Comparison of ENCODE assay signal across 19 mouse cellular contexts in the genomic region with DNA sequence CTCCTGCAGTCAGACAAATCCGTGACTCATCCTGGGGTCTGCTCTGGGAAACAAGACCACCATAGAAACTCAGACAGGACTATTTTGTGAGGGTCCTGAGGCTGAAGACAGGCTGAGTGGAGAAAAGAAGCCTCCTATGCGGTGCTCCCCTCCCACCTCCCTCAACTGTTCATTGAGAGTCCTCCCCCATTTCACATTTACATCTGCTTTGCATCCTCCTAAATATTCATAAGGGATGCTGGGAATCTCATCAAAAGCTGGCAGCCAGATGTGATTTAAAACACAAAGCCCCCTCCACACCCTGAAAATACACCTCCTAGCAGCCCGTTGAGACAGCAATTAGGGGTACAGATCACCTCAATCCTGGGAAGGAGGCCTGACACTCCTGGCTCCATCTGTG. TPM values are rescaled to one million over a fixed set of nuclear protein-coding genes. Genes with fewer than 3 reads are reported as not detected.
DNase-seq lines count a peak whose midpoint lies in the region; ATAC-seq and TF ChIP-seq lines count a peak whose summit lies in the region.
"Had no signal": no experiment of that assay in that cellular context is flagged by ENCODE, and none has a peak within 500 bp of the region (broad histone marks: within the 10 kb centered on the region; RNA-seq: fewer than 3 reads in every experiment).

No protein-coding gene starts in this region.

- whole genome bisulfite sequencing in forebrain, embryonic 14.5 days = 29% methylated on average over 3 of the region's 3 CpGs
- 20% methylated on average over 3 of the region's 3 CpGs for WGBS in hindbrain, embryonic 15.5 days
- 45% methylated on average over 3 of the region's 3 CpGs for WGBS in midbrain, postnatal 0 days

- no peak overlapping the region for H3K9ac ChIP-seq in forebrain, embryonic 14.5 days (ENCODE audit: low read length)
- H3K9ac ChIP-seq in hindbrain, embryonic 15.5 days = no peak overlapping the region
- H3K9ac ChIP-seq in midbrain, postnatal 0 days (replicated peaks; ENCODE audit: low read length, poor library complexity, severe bottlenecking) = no peak overlapping the region
- H3K9ac ChIP-seq: liver, embryonic 12.5 days; lung, embryonic 15.5 days had no signal

- peaks cover 14% of the 10 kb centered on the region for H3K4me1 ChIP-seq in forebrain, embryonic 14.5 days (ENCODE audit: control insufficient read depth, insufficient read depth, low read length)
- peaks cover 21% of the 10 kb centered on the region for H3K4me1 ChIP-seq in hindbrain, embryonic 15.5 days (replicated peaks)
- H3K4me1 ChIP-seq in midbrain, postnatal 0 days (ENCODE audit: insufficient read depth, low read length) = no peaks in the 10 kb centered on the region; the same call in 1 of the 2 replicates
- H3K4me1 ChIP-seq: liver, embryonic 12.5 days had no signal

- no peaks in the 10 kb centered on the region for H3K36me3 ChIP-seq in forebrain, embryonic 14.5 days (ENCODE audit: control insufficient read depth, insufficient read depth, low read length)
- no peaks in the 10 kb centered on the region for H3K36me3 ChIP-seq in hindbrain, embryonic 15.5 days
- H3K36me3 ChIP-seq in midbrain, postnatal 0 days (ENCODE audit: insufficient read depth, low read length) = no peaks in the 10 kb centered on the region
- H3K36me3 ChIP-seq: liver, embryonic 12.5 days; lung, embryonic 15.5 days had no signal

- peak; percentile 44 for ATAC-seq in forebrain, embryonic 14.5 days
- ATAC-seq in hindbrain, embryonic 15.5 days (ENCODE audit: low FRiP score, low read depth) = no peak
- no peak for ATAC-seq in midbrain, postnatal 0 days (ENCODE audit: low FRiP score)
- ATAC-seq: intestine, embryonic 16.5 days; liver, embryonic 12.5 days had no signal

- H3K27me3 ChIP-seq in forebrain, embryonic 14.5 days (replicated peaks; ENCODE audit: control insufficient read depth, insufficient read depth, low read length) = no peaks in the 10 kb centered on the region
- H3K27me3 ChIP-seq in hindbrain, embryonic 15.5 days = no peaks in the 10 kb centered on the region
- H3K27me3 ChIP-seq in midbrain, postnatal 0 days (ENCODE audit: insufficient read depth, low read length) = no peaks in the 10 kb centered on the region
- H3K27me3 ChIP-seq: liver, embryonic 12.5 days; lung, embryonic 15.5 days had no signal

- TF ChIP-seq CTCF in layer of hippocampus, adult 2 months (conservative IDR thresholded peaks at IDR 0.05) = no peak
- TF ChIP-seq CTCF in midbrain, postnatal 0 days (IDR thresholded peaks at IDR 0.05) = no peak

- no peak for DNase-seq in layer of hippocampus, adult 2 months (ENCODE audit: low spot score in 2 of 2)
- DNase-seq in layer of hippocampus, postnatal 36 days = no peak
- DNase-seq in forebrain, embryonic 14.5 days (ENCODE audit: low spot score) = peak; percentile 63
- no peak for DNase-seq in midbrain, postnatal 0 days (ENCODE audit: low spot score)
- DNase-seq in thymus, adult 18-20 months = no peak
- DNase-seq in ovary, adult 18-20 months (ENCODE audit: low spot score) = no peak
- DNase-seq: adrenal gland, adult 8-10 months; cerebellum, adult 8-10 months; gastrocnemius, adult 2 months; heart, postnatal 14 days; layer of hippocampus, adult 9-11 months had no signal

- H3K4me2 ChIP-seq in forebrain, embryonic 14.5 days (ENCODE audit: low read length) = no peak overlapping the region
- no peak overlapping the region for H3K4me2 ChIP-seq in hindbrain, embryonic 15.5 days
- no peak overlapping the region for H3K4me2 ChIP-seq in midbrain, postnatal 0 days (ENCODE audit: low read depth, low read length, poor library complexity, severe bottlenecking)
- H3K4me2 ChIP-seq: liver, embryonic 12.5 days; lung, embryonic 15.5 days had no signal

- peak overlapping the region; percentile 18; the same call in 1 of the 2 replicates for H3K27ac ChIP-seq in layer of hippocampus, adult 2 months
- H3K27ac ChIP-seq in forebrain, embryonic 14.5 days (ENCODE audit: low read depth, low read length) = peak overlapping the region; percentile 55; the same call in 1 of the 2 replicates
- H3K27ac ChIP-seq in hindbrain, embryonic 15.5 days (replicated peaks) = peak overlapping the region; percentile 40; the same call in 1 of the 2 replicates
- H3K27ac ChIP-seq in midbrain, postnatal 0 days (ENCODE audit: low read depth, low read length) = 0 out of 2 replicates have a peak overlapping the region, but pooled peaks have one; percentile 12
- H3K27ac ChIP-seq: gastrocnemius, adult 2 months; kidney, postnatal 0 days; liver, embryonic 12.5 days; lung, embryonic 15.5 days had no signal

- H3K4me3 ChIP-seq in layer of hippocampus, adult 2 months = no peak overlapping the region
- H3K4me3 ChIP-seq in forebrain, embryonic 14.5 days (ENCODE audit: low read depth, low read length) = no peak overlapping the region
- no peak overlapping the region for H3K4me3 ChIP-seq in hindbrain, embryonic 15.5 days
- H3K4me3 ChIP-seq in midbrain, postnatal 0 days (ENCODE audit: low read depth, low read length) = no peak overlapping the region
- H3K4me3 ChIP-seq: gastrocnemius, adult 2 months; liver, embryonic 12.5 days; lung, embryonic 15.5 days; myocyte had no signal

- no peaks in the 10 kb centered on the region for H3K9me3 ChIP-seq in forebrain, embryonic 14.5 days (replicated peaks; ENCODE audit: control insufficient read depth, low read length)
- H3K9me3 ChIP-seq in hindbrain, embryonic 15.5 days = no peaks in the 10 kb centered on the region
- H3K9me3 ChIP-seq in midbrain, postnatal 0 days (ENCODE audit: low read length) = no peaks in the 10 kb centered on the region
- H3K9me3 ChIP-seq: liver, embryonic 12.5 days; lung, embryonic 15.5 days had no signal

RNA-seq across cellular contexts. Expression of a gene that starts 58.7 kb away (rescaled TPM):
- 10 to 100 TPM; 49.2 to 54.8 TPM for total RNA-seq in layer of hippocampus, adult 2 months (2021)
- total RNA-seq in layer of hippocampus, postnatal 36 days (2021) = 10 to 100 TPM; 52.0 to 56.6 TPM
- 5.1 and 6.6 TPM in 2 replicates for polyA plus RNA-seq in forebrain, embryonic 14.5 days (2014; fragmentation: Nextera tagmentation; extraction: Ambion mirVana)
- 13.4 and 15.4 TPM in 2 replicates for polyA plus RNA-seq in hindbrain, embryonic 15.5 days (2015; fragmentation: Nextera tagmentation; extraction: Ambion mirVana)
- 49.2 and 50.3 TPM in 2 replicates for total RNA-seq in midbrain, postnatal 0 days (2014; rRNA removed)
- polyA plus RNA-seq in midbrain, postnatal 0 days (2015; fragmentation: Nextera tagmentation; extraction: Ambion mirVana) = 14.1 and 16.1 TPM in 2 replicates
- total RNA-seq: megakaryocyte progenitor cell, adult 5-6 weeks; MEL had no signal
